8 mouse cellular contexts compared by ENCODE assay signal in the genomic region with DNA sequence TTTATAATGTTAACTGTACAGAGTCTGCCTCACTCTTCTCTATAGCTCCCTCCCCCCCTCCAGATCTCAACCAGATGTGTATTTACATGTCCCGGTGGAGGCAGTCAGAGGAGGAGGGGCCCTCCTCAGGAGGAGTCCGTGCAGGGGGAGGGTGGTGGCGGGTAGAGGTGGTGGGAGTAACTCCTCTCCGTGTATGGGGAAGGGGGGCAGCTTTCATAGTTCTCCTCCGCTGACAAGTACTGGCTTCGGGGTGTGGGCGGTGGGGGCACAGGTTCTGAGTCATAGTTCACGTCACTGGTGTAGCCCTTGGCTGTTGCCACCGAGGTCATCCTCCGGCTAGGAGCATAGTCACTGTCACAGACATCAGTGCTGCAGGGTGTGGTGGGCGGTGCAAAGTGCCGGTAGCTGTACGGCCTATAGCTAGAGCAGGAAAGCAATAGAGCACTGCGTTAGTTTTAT. TPM values are rescaled to one million over a fixed set of nuclear protein-coding genes. Genes with fewer than 3 reads are reported as not detected.
DNase-seq lines count a peak whose midpoint lies in the region; ATAC-seq lines count a peak whose summit lies in the region.

No protein-coding gene starts in this region.

- peak; percentile 93 for ATAC-seq in kidney, embryonic 14.5 days (ENCODE audit: low FRiP score, low TSS enrichment)
- peak; percentile 84 for ATAC-seq in embryonic facial prominence, embryonic 13.5 days (ENCODE audit: insufficient number of reproducible peaks, insufficient read depth, low FRiP score, low TSS enrichment, low read depth)
- peak; percentile 63 for ATAC-seq in intestine, embryonic 16.5 days

- no peak for DNase-seq in kidney, postnatal 25 days
- DNase-seq in ES-CJ7 (ENCODE audit: low read depth, low spot score), result peak; percentile 33
- DNase-seq in right cerebral cortex, postnatal 25 days, result peak; percentile 13
- DNase-seq in layer of hippocampus, postnatal 36 days, result no peak
- DNase-seq in layer of hippocampus, postnatal 10 days (ENCODE audit: low spot score in 2 of 2), result no peak

- no peak overlapping the region; the same call in 1 of the 2 replicates for H3K27ac ChIP-seq in kidney, embryonic 14.5 days (ENCODE audit: low read depth, low read length)
- peak overlapping the region; percentile 77 for H3K27ac ChIP-seq in embryonic facial prominence, embryonic 13.5 days
- no peak overlapping the region for H3K27ac ChIP-seq in intestine, embryonic 16.5 days (ENCODE audit: low read length)

- 31% methylated on average over 14 of the region's 14 CpGs for WGBS in kidney, embryonic 14.5 days
- 21% methylated on average over 14 of the region's 14 CpGs for WGBS in embryonic facial prominence, embryonic 13.5 days
- WGBS in intestine, embryonic 16.5 days, result 51% methylated on average over 14 of the region's 14 CpGs

- H3K4me1 ChIP-seq in kidney, embryonic 14.5 days (ENCODE audit: control insufficient read depth, insufficient read depth, low read length), result peaks cover 6% of the 10 kb centered on the region; the same call in 1 of the 2 replicates
- peaks cover 19% of the 10 kb centered on the region for H3K4me1 ChIP-seq in embryonic facial prominence, embryonic 13.5 days
- peaks cover 7% of the 10 kb centered on the region for H3K4me1 ChIP-seq in intestine, embryonic 16.5 days (ENCODE audit: control insufficient read depth, insufficient read depth, low read length)

- H3K36me3 ChIP-seq in kidney, embryonic 14.5 days (ENCODE audit: control insufficient read depth, insufficient read depth, low read length), result peaks cover 62% of the 10 kb centered on the region
- H3K36me3 ChIP-seq in embryonic facial prominence, embryonic 13.5 days, result peaks cover 65% of the 10 kb centered on the region
- H3K36me3 ChIP-seq in intestine, embryonic 16.5 days (ENCODE audit: control insufficient read depth, insufficient read depth, low read length), result peaks cover 28% of the 10 kb centered on the region

- no peak overlapping the region for H3K4me2 ChIP-seq in kidney, embryonic 14.5 days (replicated peaks; ENCODE audit: low read depth, low read length)
- peak overlapping the region; percentile 7; the same call in 1 of the 2 replicates for H3K4me2 ChIP-seq in embryonic facial prominence, embryonic 13.5 days
- H3K4me2 ChIP-seq in intestine, embryonic 16.5 days (ENCODE audit: low read depth, low read length), result no peak overlapping the region

- no peaks in the 10 kb centered on the region for H3K27me3 ChIP-seq in kidney, embryonic 14.5 days (ENCODE audit: control insufficient read depth, insufficient read depth, low read length)
- no peaks in the 10 kb centered on the region for H3K27me3 ChIP-seq in embryonic facial prominence, embryonic 13.5 days
- no peaks in the 10 kb centered on the region for H3K27me3 ChIP-seq in intestine, embryonic 16.5 days (replicated peaks; ENCODE audit: control insufficient read depth, insufficient read depth, low read length)

- H3K4me3 ChIP-seq in kidney, embryonic 14.5 days (ENCODE audit: low read length), result no peak overlapping the region
- no peak overlapping the region for H3K4me3 ChIP-seq in embryonic facial prominence, embryonic 13.5 days
- H3K4me3 ChIP-seq in intestine, embryonic 16.5 days (ENCODE audit: low read length), result no peak overlapping the region

- H3K9ac ChIP-seq in kidney, embryonic 14.5 days (ENCODE audit: low read depth, low read length), result no peak overlapping the region
- no peak overlapping the region for H3K9ac ChIP-seq in embryonic facial prominence, embryonic 13.5 days
- H3K9ac ChIP-seq in intestine, embryonic 16.5 days (ENCODE audit: low read depth, low read length), result no peak overlapping the region

- H3K9me3 ChIP-seq in kidney, embryonic 14.5 days (ENCODE audit: control insufficient read depth, low read length), result no peaks in the 10 kb centered on the region
- H3K9me3 ChIP-seq in embryonic facial prominence, embryonic 13.5 days, result no peaks in the 10 kb centered on the region
- H3K9me3 ChIP-seq in intestine, embryonic 16.5 days (ENCODE audit: control insufficient read depth, low read length), result no peaks in the 10 kb centered on the region

RNA-seq across cellular contexts. Expression of a gene that starts 54.6 kb away (rescaled TPM):
- polyA plus RNA-seq in kidney, embryonic 14.5 days (2014; fragmentation: Nextera tagmentation; extraction: Ambion mirVana), result 8.8 and 9.9 TPM in 2 replicates
- polyA plus RNA-seq in embryonic facial prominence, embryonic 13.5 days (2015; fragmentation: Nextera tagmentation; extraction: Ambion mirVana), result 1.0 and 2.3 TPM in 2 replicates
- 3.5 and 5.2 TPM in 2 replicates for polyA plus RNA-seq in intestine, embryonic 16.5 days (2015; fragmentation: Nextera tagmentation; extraction: Ambion mirVana)
- total RNA-seq in layer of hippocampus, postnatal 36 days (2021), result not detected
- total RNA-seq in layer of hippocampus, postnatal 10 days (2021), result not detected

Comparison
In these comparisons a context has a peak if more than half of its experiments do, and no peak if none do; other contexts are left out.
1. DNase-seq: peak in ES-CJ7 (single experiment) and right cerebral cortex, postnatal 25 days (single experiment); none in kidney, postnatal 25 days (0 of 2), layer of hippocampus, postnatal 36 days (0 of 2) and layer of hippocampus, postnatal 10 days (0 of 2).
2. Peak in every context shown above with its lines, with median percentiles within 50 percentile points of each other: ATAC-seq.